Mouse (Mus musculus) cerebellum, adult 2 months (tissue): ENCODE data around the gene Tle6. TPM values are rescaled to one million over a fixed set of nuclear protein-coding genes. Genes with fewer than 3 reads are reported as not detected.

Source experiments
- DNase-seq, 2 experiments: peaks; one replicate each; pipeline ENCODE4 v3.0.0; 2021
- H3K27ac ChIP-seq: fragments of 200-500 bp; 2 replicates; pipeline ENCODE4 v1.5.1; 2012; ENCODE audit warnings: low read length, control low read depth, inconsistent platforms; ENCODE audit not compliant: insufficient read depth
- H3K27me3 ChIP-seq: fragments of 200-500 bp; 2 replicates; pipeline ENCODE4 v1.6.1; 2012; ENCODE audit warnings: inconsistent platforms, mild to moderate bottlenecking, low read length, moderate library complexity; ENCODE audit not compliant: control insufficient read depth, insufficient read depth
- H3K4me1 ChIP-seq: fragments of 200-500 bp; 2 replicates; pipeline ENCODE4 v1.6.1; 2011; ENCODE audit warnings: low read length; ENCODE audit not compliant: control insufficient read depth, insufficient read depth
- H3K4me3 ChIP-seq: fragments of 200-500 bp; replicated peaks from 2 replicates; pipeline ENCODE3; 2011; ENCODE audit warnings: mild to moderate bottlenecking, low read depth, low read length, control low read depth; ENCODE audit not compliant: insufficient read depth
- CTCF ChIP-seq: fragments of 200-500 bp; IDR thresholded peaks from 2 replicates; pipeline ENCODE4 v1.5.1; 2011; ENCODE audit warnings: low read depth, mild to moderate bottlenecking, control low read depth, low read length, moderate library complexity, borderline replicate concordance; ENCODE audit not compliant: insufficient read depth
- POLR2A ChIP-seq: fragments of 200-500 bp; IDR thresholded peaks from 2 replicates; pipeline ENCODE4 v1.6.1; 2011; ENCODE audit warnings: low read length, control low read depth, borderline replicate concordance; ENCODE audit not compliant: insufficient read depth
- WGBS: fragments of 180-500 bp; shearing (Covaris S2); methylation state at CpG from one replicate; pipeline ENCODE4 v1.1.7; 2018; 5-methylcytosine and 5-hydroxymethylcytosine counted together
- polyA plus RNA-seq: library from polyadenylated mRNA; depleted of rRNA; stranded (reverse); fragments of >200 nt; gene quantifications from 2 replicates; pipeline ENCODE4 v1.2.3, GENCODE M21; 2012

Gene Tle6
- polyA plus RNA-seq, 1 experiment: 9.6 TPM

- Histone ChIP-seq H3K4me3 (peak overlapping the region; percentile 26), H3K27me3 (no peaks in the 10 kb centered on the region), H3K4me1 (peaks cover 41% of the 10 kb centered on the region), H3K27ac (0 out of 2 replicates have a peak overlapping the region, but pooled peaks have one; percentile 5)
- WGBS: 9% methylated on average over 18 of the region's 18 CpGs
- TF ChIP-seq CTCF: no peak
- no peak; the same call in 1 of the 2 replicates for TF ChIP-seq POLR2A
- DNase-seq: peak; percentile 73 to 79
Observed at GRCm38 (mm10) chr10:81593935-81594334, 6.9 kb downstream of the Tle6 start.

DNA sequence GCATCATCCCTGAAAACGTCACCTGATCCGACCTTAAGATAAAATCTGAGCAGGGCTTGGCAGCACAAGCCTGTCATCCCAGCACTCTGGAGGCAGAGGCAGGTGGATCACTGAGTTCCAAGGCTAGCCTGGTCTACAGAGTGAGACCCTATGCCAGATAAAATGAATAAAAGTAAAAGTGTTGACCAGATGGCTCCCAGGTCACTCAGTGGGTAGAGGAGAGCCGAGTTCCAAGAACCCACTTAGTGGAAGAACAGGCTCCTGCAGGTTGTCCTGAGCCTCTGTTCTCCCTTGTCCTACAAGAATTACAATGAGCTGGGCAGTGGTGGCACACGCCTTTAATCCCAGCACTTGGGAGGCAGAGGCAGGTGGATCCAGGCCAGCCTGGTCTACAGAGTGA is 7.7 kb downstream of the Tle6 start:
- H3K27me3 ChIP-seq: no peaks in the 10 kb centered on the region
- H3K27ac ChIP-seq: 0 out of 2 replicates have a peak overlapping the region, but pooled peaks have one; percentile 3
- TF ChIP-seq CTCF: no peak
- TF ChIP-seq POLR2A: no peak
- 41% methylated on average over 4 of the region's 4 CpGs for WGBS
- no peak overlapping the region for H3K4me3 ChIP-seq
- H3K4me1 ChIP-seq: peaks cover 41% of the 10 kb centered on the region
- peak in 1 of 2 experiments; percentile 39 for DNase-seq

GRCm38 (mm10) chr10:81592631-81593030 is 8.2 kb downstream of the Tle6 start:
- 71% methylated on average over 7 of the region's 7 CpGs for WGBS
- Histone ChIP-seq H3K27ac (no peak overlapping the region), H3K4me3 (no peak overlapping the region), H3K27me3 (no peaks in the 10 kb centered on the region), H3K4me1 (peaks cover 38% of the 10 kb centered on the region)
- TF ChIP-seq POLR2A: no peak
- no peak for TF ChIP-seq CTCF
- DNase-seq: peak; percentile 25 to 28

GRCm38 (mm10) chr10:81591846-81592245 is 9.0 kb downstream of the Tle6 start:
- Histone ChIP-seq H3K27ac (no peak overlapping the region), H3K27me3 (no peaks in the 10 kb centered on the region), H3K4me1 (peaks cover 31% of the 10 kb centered on the region), H3K4me3 (no peak overlapping the region)
- peak; percentile 45 to 60 for DNase-seq
- TF ChIP-seq CTCF (no peak), POLR2A (no peak)
- 16% methylated on average over 9 of the region's 9 CpGs for WGBS

GRCm38 (mm10) chr10:81588739-81589138 is 12.1 kb downstream of the Tle6 start:
- Histone ChIP-seq H3K4me3 (no peak overlapping the region), H3K27ac (no peak overlapping the region), H3K4me1 (peaks cover 22% of the 10 kb centered on the region), H3K27me3 (no peaks in the 10 kb centered on the region)
- 72% methylated on average over 7 of the region's 7 CpGs for WGBS
- DNase-seq: peak in 1 of 2 experiments; percentile 14
- no peak for TF ChIP-seq CTCF
- no peak for TF ChIP-seq POLR2A

- Histone ChIP-seq H3K27ac (no peak overlapping the region), H3K4me1 (peaks cover 22% of the 10 kb centered on the region), H3K27me3 (no peaks in the 10 kb centered on the region), H3K4me3 (no peak overlapping the region)
- WGBS: 47% methylated on average over 6 of the region's 6 CpGs
- DNase-seq: no peak
- TF ChIP-seq POLR2A (no peak), CTCF (no peak)
Observed at GRCm38 (mm10) chr10:81583347-81583746, 17.5 kb downstream of the Tle6 start.

- no peaks in the 10 kb centered on the region for H3K27me3 ChIP-seq
- H3K4me3 ChIP-seq: no peak overlapping the region
- no peak for DNase-seq
- TF ChIP-seq POLR2A (no peak), CTCF (no peak)
- 41% methylated on average over 25 of the region's 25 CpGs for WGBS
- H3K27ac ChIP-seq: no peak overlapping the region
- H3K4me1 ChIP-seq: peaks cover 41% of the 10 kb centered on the region
Observed at GRCm38 (mm10) chr10:81580441-81581070, 20.3 kb downstream of the Tle6 start.

- H3K27ac ChIP-seq: peak overlapping the region; percentile 43
- TF ChIP-seq POLR2A: no peak
- TF ChIP-seq CTCF: no peak
- peaks cover 41% of the 10 kb centered on the region for H3K4me1 ChIP-seq
- DNase-seq: peak; percentile 58 to 62
- 6% methylated on average over 4 of the region's 4 CpGs for WGBS
- peak overlapping the region; percentile 3 for H3K4me3 ChIP-seq
- H3K27me3 ChIP-seq: no peaks in the 10 kb centered on the region
Observed at GRCm38 (mm10) chr10:81579967-81580366, 20.9 kb downstream of the Tle6 start.
